Mouse (Mus musculus) cerebellum, postnatal 25 days (tissue): ENCODE results near the gene Nfic.

Experiments
- DNase-seq, 2 experiments: peaks; one replicate each; pipeline ENCODE4 v3.0.0; 2021; ENCODE audit warnings: mixed read lengths in 2 of 2

Nfic gene

GRCm38 (mm10) chr10:81485060-81485449 is 29.6 kb upstream of the Nfic start:
- DNase-seq, result no peak

- DNase-seq, result no peak
Measured at GRCm38 (mm10) chr10:81484441-81485059, 29.1 kb upstream of the Nfic start.

- peak; percentile 58 to 78 for DNase-seq
Measured at GRCm38 (mm10) chr10:81483983-81484382, 28.5 kb upstream of the Nfic start.

GRCm38 (mm10) chr10:81482533-81482889 is 27.1 kb upstream of the Nfic start, which contains the start of gene Celf5:
Gene Celf5, minus strand, starts transcription at chr10:81482709.
- DNase-seq, result peak; percentile 87

GRCm38 (mm10) chr10:81481605-81482532 is 26.4 kb upstream of the Nfic start:
- peak; percentile 46 to 66 for DNase-seq

GRCm38 (mm10) chr10:81474461-81474860 is 19.0 kb upstream of the Nfic start:
- DNase-seq, result no peak

- DNase-seq, result peak; percentile 59 to 82
Measured at GRCm38 (mm10) chr10:81473003-81473451, 17.6 kb upstream of the Nfic start.

- no peak for DNase-seq
Measured at GRCm38 (mm10) chr10:81472403-81473002, 17.1 kb upstream of the Nfic start.

- peak in 1 of 2 experiments; percentile 20 for DNase-seq
Measured at GRCm38 (mm10) chr10:81470454-81470853, 15.0 kb upstream of the Nfic start.

GRCm38 (mm10) chr10:81469253-81469652 is 13.8 kb upstream of the Nfic start:
- peak in 1 of 2 experiments; percentile 12 for DNase-seq

- peak; percentile 57 to 63 for DNase-seq
Measured at GRCm38 (mm10) chr10:81467670-81468235, 12.3 kb upstream of the Nfic start.

- peak; percentile 11 to 23 for DNase-seq
Measured at GRCm38 (mm10) chr10:81466881-81467280, 11.4 kb upstream of the Nfic start.

GRCm38 (mm10) chr10:81466066-81466465 is 10.6 kb upstream of the Nfic start:
- peak in 1 of 2 experiments; percentile 7 for DNase-seq

- peak in 1 of 2 experiments; percentile 11 for DNase-seq
Measured at GRCm38 (mm10) chr10:81465265-81465645, 9.8 kb upstream of the Nfic start.

GRCm38 (mm10) chr10:81464405-81465264 is 9.2 kb upstream of the Nfic start:
- peak; percentile 65 to 75 for DNase-seq

- peak in 1 of 2 experiments; percentile 15 for DNase-seq
Measured at GRCm38 (mm10) chr10:81463531-81463930, 8.1 kb upstream of the Nfic start.

GRCm38 (mm10) chr10:81462917-81463316 is 7.5 kb upstream of the Nfic start:
- peak in 1 of 2 experiments; percentile 11 for DNase-seq

- DNase-seq, result peak in 1 of 2 experiments; percentile 8
Measured at GRCm38 (mm10) chr10:81462415-81462804, 7.0 kb upstream of the Nfic start.

GRCm38 (mm10) chr10:81461673-81462414 is 6.4 kb upstream of the Nfic start:
- DNase-seq, result peak in 1 of 2 experiments; percentile 5

- DNase-seq, result peak in 1 of 2 experiments; percentile 12
Measured at GRCm38 (mm10) chr10:81460951-81461350, 5.5 kb upstream of the Nfic start.

GRCm38 (mm10) chr10:81460471-81460870 is 5.0 kb upstream of the Nfic start:
- peak in 1 of 2 experiments; percentile 31 for DNase-seq
